Mouse (Mus musculus) midbrain, postnatal 0 days (tissue): Measurements from ENCODE around the gene Gm9945. TPM values are rescaled to one million over a fixed set of nuclear protein-coding genes. Genes with fewer than 3 reads are reported as not detected.

Experiments
- ATAC-seq: fragments of 200-750 bp; cut with Nextera tagmentation; 2 replicates; pipeline ENCODE4 v1.8.0; 2017; ENCODE audit warnings: moderate number of reproducible peaks, mild to moderate bottlenecking, moderate TSS enrichment, moderate library complexity; ENCODE audit not compliant: low FRiP score
- DNase-seq: peaks from one replicate; pipeline ENCODE4 v3.0.0-alpha.2; 2015; ENCODE audit warnings: low spot score
- H3K27ac ChIP-seq: fragments of 300-500 bp; sonication (generic); 2 replicates; pipeline ENCODE4 v1.5.1; 2014; ENCODE audit warnings: low read depth, mild to moderate bottlenecking, low read length, mixed read lengths
- H3K27me3 ChIP-seq: fragments of 300-500 bp; sonication (generic); 2 replicates; pipeline ENCODE4 v1.6.1; 2014; ENCODE audit warnings: low read length, control low read depth, mixed read lengths; ENCODE audit not compliant: insufficient read depth
- H3K36me3 ChIP-seq: fragments of 300-500 bp; sonication (generic); 2 replicates; pipeline ENCODE4 v1.6.1; 2014; ENCODE audit warnings: low read length, control low read depth, mixed read lengths; ENCODE audit not compliant: insufficient read depth
- H3K4me1 ChIP-seq: fragments of 300-500 bp; sonication (generic); 2 replicates; pipeline ENCODE4 v1.6.1; 2014; ENCODE audit warnings: mild to moderate bottlenecking, control low read depth, antibody characterized with exemption, low read length, mixed read lengths; ENCODE audit not compliant: insufficient read depth
- H3K4me2 ChIP-seq: fragments of 300-500 bp; sonication (generic); 2 replicates; pipeline ENCODE4 v1.6.1; 2014; ENCODE audit warnings: low read depth, mild to moderate bottlenecking, low read length, mixed read lengths; ENCODE audit not compliant: poor library complexity, severe bottlenecking
- H3K4me3 ChIP-seq: fragments of 300-500 bp; sonication (generic); 2 replicates; pipeline ENCODE4 v1.5.1; 2014; ENCODE audit warnings: low read depth, mild to moderate bottlenecking, low read length, moderate library complexity
- H3K9ac ChIP-seq: fragments of 300-500 bp; sonication (generic); replicated peaks from 2 replicates; pipeline ENCODE4 v1.6.1; 2014; ENCODE audit warnings: mild to moderate bottlenecking, low read length, moderate library complexity, mixed read lengths; ENCODE audit not compliant: poor library complexity, severe bottlenecking
- H3K9me3 ChIP-seq: fragments of 300-500 bp; sonication (generic); 2 replicates; pipeline ENCODE4 v1.6.1; 2016; ENCODE audit warnings: low read length, control low read depth
- CTCF ChIP-seq: IDR thresholded peaks from 2 replicates; pipeline ENCODE4 v1.5.1; 2016; ENCODE audit warnings: antibody characterized with exemption, mild to moderate bottlenecking
- WGBS: fragments of 180-500 bp; shearing (Covaris S2); extraction: QIAGEN DNeasy Blood & Tissue Kit; methylation state at CpG from one replicate; pipeline ENCODE4 v1.1.7; 2014; 5-methylcytosine and 5-hydroxymethylcytosine counted together
- polyA plus RNA-seq: library from polyadenylated mRNA; unstranded; fragments of >200 nt; fragmentation: Nextera tagmentation; extraction: Ambion mirVana; gene quantifications from 2 replicates; pipeline ENCODE4 v1.2.1, GENCODE M21; 2015
- total RNA-seq: library from RNA; depleted of rRNA; stranded (reverse); fragments of >200 nt; gene quantifications from 2 replicates; pipeline ENCODE4 v1.2.3, GENCODE M21; 2014

The Gm9945 gene
- total and polyA plus RNA-seq, 2 experiments from 2014 or later, result 0.33 TPM; not detected in 1

- 39% methylated on average over 5 of the region's 5 CpGs for WGBS
- no peak for ATAC-seq
- Histone ChIP-seq H3K9ac (no peak overlapping the region), H3K27ac (no peak overlapping the region), H3K9me3 (no peaks in the 10 kb centered on the region), H3K27me3 (no peaks in the 10 kb centered on the region), H3K4me2 (no peak overlapping the region), H3K4me1 (no peaks in the 10 kb centered on the region), H3K36me3 (no peaks in the 10 kb centered on the region), H3K4me3 (no peak overlapping the region)
- no peak for TF ChIP-seq CTCF
- DNase-seq, result no peak
Measured at GRCm38 (mm10) chr11:53510351-53510750, 30.4 kb downstream of the Gm9945 start.

GRCm38 (mm10) chr11:53516775-53517627 is 37.0 kb downstream of the Gm9945 start:
- H3K9me3 ChIP-seq, result no peaks in the 10 kb centered on the region
- DNase-seq, result no peak
- H3K36me3 ChIP-seq, result no peaks in the 10 kb centered on the region
- no peak overlapping the region for H3K27ac ChIP-seq
- no peak for TF ChIP-seq CTCF
- ATAC-seq, result no peak
- 53% methylated on average over 8 of the region's 8 CpGs for WGBS
- no peak overlapping the region for H3K9ac ChIP-seq
- no peaks in the 10 kb centered on the region for H3K4me1 ChIP-seq
- no peak overlapping the region for H3K4me3 ChIP-seq
- no peaks in the 10 kb centered on the region for H3K27me3 ChIP-seq
- no peak overlapping the region for H3K4me2 ChIP-seq

- DNase-seq (no peak), ATAC-seq (no peak)
- no peak overlapping the region for H3K9ac ChIP-seq
- WGBS, result 53% methylated on average over 5 of the region's 5 CpGs
- H3K4me2 ChIP-seq, result peak overlapping the region; percentile 86
- no peak overlapping the region for H3K4me3 ChIP-seq
- TF ChIP-seq CTCF, result no peak
- no peaks in the 10 kb centered on the region for H3K36me3 ChIP-seq
- no peaks in the 10 kb centered on the region for H3K27me3 ChIP-seq
- no peak overlapping the region for H3K27ac ChIP-seq
- H3K9me3 ChIP-seq, result no peaks in the 10 kb centered on the region
- 0 out of 2 replicates have a peak, but pooled peaks cover under 1% of the 10 kb centered on the region for H3K4me1 ChIP-seq
Measured at GRCm38 (mm10) chr11:53518759-53519158, 38.8 kb downstream of the Gm9945 start.

DNA sequence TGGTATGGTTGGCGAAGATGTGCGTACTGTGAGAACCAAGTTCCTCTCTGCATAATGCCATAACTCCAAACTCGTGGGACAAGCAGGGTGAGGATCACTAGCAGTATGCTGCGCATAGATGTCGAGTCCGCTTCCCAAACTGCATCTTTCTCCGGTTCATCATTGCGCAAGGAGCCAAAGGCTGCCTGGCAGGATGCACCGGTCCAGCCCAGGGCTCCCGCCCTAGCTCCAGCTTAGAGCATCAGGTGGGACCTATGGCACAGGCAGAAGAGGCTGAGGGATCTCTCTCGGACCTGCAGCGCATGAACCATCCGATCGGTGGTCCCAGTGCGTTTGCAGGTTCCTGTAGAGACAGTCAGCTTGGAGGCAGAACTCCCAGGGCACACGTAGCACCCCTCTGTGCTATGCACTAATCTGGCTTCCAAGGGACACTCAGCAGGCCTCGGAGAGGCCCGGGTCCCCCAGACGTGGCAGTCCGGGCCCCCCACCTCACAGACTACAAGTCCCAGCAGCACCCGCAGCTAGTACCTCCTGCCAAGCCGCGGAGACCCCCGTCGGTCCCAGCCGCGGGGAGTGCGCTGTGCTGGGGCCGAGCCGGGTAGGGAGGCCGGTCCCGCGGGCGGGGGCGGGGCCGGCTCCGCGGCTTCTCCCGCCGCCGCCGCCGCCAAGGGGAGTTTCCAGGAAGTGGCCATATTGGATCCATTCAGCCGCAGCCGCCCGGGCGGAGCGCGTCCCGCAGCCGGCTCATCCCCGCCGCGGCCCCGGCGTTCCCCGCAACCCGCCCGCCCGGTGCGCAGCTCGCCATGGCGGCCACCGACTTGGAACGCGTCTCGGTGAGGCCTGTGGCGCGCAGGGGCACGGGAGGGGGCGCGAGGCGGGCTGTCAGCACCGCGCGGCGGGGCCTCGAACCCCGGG is 39.5 kb downstream of the Gm9945 start, which contains the start of gene Sept8:
Gene Sept8, plus strand, starts transcription at position 51 of the 915 bp plus-strand sequence.
- WGBS, result 6% methylated on average over 67 of the region's 79 CpGs
- peak; percentile 61 for DNase-seq
- no peaks in the 10 kb centered on the region for H3K36me3 ChIP-seq
- H3K27ac ChIP-seq, result peak within 1 kb of the TSS; percentile 75
- H3K9ac ChIP-seq, result peak within 1 kb of the TSS; percentile 91
- H3K4me3 ChIP-seq, result peak within 1 kb of the TSS; percentile 83
- ATAC-seq, result peak; percentile 84
- peak within 1 kb of the TSS; percentile 86 for H3K4me2 ChIP-seq
- no peaks in the 10 kb centered on the region for H3K27me3 ChIP-seq
- 0 out of 2 replicates have a peak, but pooled peaks cover 2% of the 10 kb centered on the region for H3K4me1 ChIP-seq
- TF ChIP-seq CTCF, result no peak
- no peaks in the 10 kb centered on the region for H3K9me3 ChIP-seq

DNA sequence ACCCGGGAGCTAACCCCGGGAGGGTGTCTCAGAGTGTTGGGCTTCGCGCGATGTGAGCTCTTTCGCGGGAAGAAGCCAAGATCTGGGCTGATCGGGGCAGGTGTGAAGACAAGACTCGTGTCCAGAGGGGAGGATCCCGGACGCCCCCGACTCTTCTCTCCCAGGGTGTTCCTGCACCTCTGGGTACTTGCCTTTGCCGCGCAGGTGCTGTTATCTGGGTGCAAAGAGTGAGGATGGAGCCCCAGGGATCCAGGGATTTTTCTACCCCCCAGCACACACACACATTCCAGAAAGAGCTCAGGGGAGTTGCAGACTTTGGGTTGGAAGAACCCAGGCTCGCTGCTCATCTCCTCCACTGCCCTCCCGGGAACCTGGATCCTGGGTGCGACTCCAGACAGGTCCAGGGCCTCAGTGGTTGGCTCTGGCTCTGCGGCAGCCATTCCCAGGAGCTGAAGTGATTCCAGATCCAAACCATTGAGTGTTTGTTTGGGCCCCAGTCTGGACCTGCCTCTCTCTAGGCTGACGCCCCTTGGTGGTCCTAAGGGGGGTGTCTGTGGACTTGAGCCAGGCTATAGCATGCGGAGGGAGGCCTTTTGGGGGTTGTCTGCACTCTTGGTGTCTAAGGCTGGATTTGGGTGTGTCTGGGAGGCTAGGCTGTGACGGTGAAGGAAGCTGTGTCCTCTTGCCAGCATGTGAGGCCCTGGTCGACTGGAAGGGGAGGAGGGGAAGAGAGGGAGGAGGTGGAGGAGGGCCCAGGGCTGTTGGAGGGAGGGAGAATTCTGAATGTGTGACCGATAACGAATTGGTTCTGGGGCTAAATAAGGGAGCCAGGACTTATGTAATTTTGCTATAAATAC is 40.4 kb downstream of the Gm9945 start:
- peak; percentile 13; the same call in 1 of the 2 replicates for TF ChIP-seq CTCF
- H3K4me1 ChIP-seq, result peaks cover 4% of the 10 kb centered on the region; the same call in 1 of the 2 replicates
- H3K27me3 ChIP-seq, result no peaks in the 10 kb centered on the region
- H3K9me3 ChIP-seq, result no peaks in the 10 kb centered on the region
- H3K27ac ChIP-seq, result peak overlapping the region; percentile 75
- H3K36me3 ChIP-seq, result no peaks in the 10 kb centered on the region
- WGBS, result under 1% methylated on average over 24 of the region's 24 CpGs
- DNase-seq (no peak), ATAC-seq (peak; percentile 27; the same call in 1 of the 2 replicates)
- H3K4me2 ChIP-seq, result peak overlapping the region; percentile 86
- H3K4me3 ChIP-seq, result peak overlapping the region; percentile 83
- H3K9ac ChIP-seq, result peak overlapping the region; percentile 91
